Mouse (Mus musculus) liver, embryonic 14.5 days (tissue): ENCODE measurements around the gene Gm14548.

ENCODE experiments used
- CTCF ChIP-seq: IDR thresholded peaks from 2 replicates; pipeline ENCODE4 v1.5.1; 2016; ENCODE audit warnings: antibody characterized with exemption, low read depth, control low read depth
- EP300 ChIP-seq: IDR thresholded peaks from 2 replicates; pipeline ENCODE4 v1.6.1; 2016; ENCODE audit warnings: antibody characterized with exemption, low read depth

DNA sequence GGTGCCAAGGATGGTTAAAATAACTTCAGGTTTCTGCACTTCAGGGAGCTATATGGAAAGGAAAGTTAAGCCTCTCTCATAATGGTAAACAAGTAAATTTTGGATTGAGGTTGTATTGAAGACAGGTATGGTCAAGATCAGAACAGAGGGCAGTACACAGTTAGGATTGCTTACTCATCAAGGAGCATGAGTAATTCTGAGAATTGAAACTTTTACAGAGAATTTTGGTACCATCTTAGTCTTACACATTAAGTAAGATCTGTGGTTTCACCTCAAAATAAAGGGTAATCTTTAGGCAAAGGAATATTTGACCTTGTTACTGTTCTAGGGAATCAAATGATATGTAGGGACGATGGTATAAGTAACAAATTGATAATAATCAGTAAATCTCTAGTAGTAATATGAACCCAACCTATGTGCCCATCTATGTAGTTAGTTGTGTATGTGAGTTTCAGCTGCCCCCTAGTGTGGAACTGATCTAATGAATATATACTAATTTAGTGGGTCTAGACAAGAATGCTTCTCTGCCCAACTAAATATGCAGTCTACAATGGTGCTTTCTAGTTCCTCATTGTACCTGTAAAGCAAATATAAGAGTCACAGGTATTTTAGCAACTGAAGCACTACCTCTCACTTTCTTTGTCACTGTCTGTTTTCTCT lies 42.1 kb upstream of the Gm14548 start:
- TF ChIP-seq CTCF: no peak
- TF ChIP-seq EP300: no peak
